Mouse (Mus musculus) lung, postnatal 0 days (tissue): ENCODE measurements around the gene Krt6b.

Source experiments
- CTCF ChIP-seq: IDR thresholded peaks from 2 replicates; pipeline ENCODE4 v1.5.1; 2016; ENCODE audit warnings: antibody characterized with exemption, mild to moderate bottlenecking
- EP300 ChIP-seq: IDR thresholded peaks from 2 replicates; pipeline ENCODE4 v1.6.1; 2016; ENCODE audit warnings: antibody characterized with exemption, mild to moderate bottlenecking, control low read depth

GRCm38 (mm10) chr15:101647280-101647679, 32.8 kb downstream of the Krt6b start, which contains the start of gene Gm5478:
- no peak for TF ChIP-seq CTCF
- no peak for TF ChIP-seq EP300
